Mouse (Mus musculus): Measurements from ENCODE around the gene Aktip.
A peak's percentile ranks its signal among the peaks of the same experiment; 100 is the strongest.

The Aktip gene

DNA sequence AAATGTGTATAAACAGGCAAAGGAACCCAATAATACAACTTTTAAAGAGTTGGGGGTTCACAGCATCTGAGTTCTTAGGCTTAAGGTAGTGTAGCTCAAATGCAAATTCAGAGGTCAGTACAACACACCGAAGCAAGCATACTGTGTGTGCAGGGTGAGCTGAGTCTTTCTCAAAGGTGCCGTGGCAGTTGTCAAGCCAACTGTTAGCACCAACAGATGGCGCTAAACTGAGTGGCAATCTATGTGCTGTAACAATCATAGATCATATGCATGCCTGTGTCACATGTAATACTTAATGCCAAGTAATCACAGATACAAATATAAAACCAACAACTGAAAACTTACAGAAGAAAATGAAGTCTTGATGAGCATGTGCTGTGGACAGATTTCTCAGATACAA is 81.6 kb downstream of the Aktip start:
- peak; percentile 36 to 40 for DNase-seq

DNA sequence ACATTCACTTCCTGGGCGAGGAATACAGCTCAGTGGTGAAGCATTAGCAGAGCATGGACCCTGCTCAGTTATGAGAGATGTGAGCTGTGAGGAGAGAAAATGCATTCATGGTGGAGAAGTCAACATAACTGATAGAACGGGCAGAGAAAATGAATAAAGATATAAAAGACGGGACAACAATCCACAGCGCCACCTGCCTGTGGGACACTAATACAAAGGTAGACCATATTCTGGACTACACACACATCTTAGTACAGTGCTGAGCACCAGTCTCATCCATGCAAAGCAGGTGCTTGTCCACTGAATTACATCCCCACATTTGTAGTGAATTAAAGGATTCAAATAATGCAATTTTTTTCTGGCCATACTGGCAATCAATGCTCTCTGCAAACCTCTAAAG is 82.2 kb downstream of the Aktip start:
- DNase-seq, result peak; percentile 41 to 50

DNA sequence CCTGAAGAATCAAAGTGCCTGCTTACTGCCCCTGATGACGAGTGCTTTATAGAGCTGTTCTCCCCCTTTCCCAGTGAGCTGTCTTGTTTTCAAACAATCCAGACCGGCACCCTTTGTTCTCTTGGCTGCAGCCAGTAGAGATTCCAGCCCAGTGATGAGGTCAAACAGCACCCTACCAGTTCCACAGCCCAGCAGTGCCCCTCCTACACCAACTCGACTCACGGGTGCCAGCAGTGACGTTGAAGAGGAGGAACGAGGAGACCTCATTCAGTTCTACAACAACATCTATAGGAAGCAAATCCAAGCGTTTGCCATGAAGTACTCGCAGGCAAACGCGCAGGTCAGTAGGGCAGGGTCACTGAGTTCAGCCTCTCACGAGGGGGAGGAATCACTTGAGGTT is 84.9 kb downstream of the Aktip start:
- DNase-seq, result peak in 1 of 2 experiments; percentile 62

DNA sequence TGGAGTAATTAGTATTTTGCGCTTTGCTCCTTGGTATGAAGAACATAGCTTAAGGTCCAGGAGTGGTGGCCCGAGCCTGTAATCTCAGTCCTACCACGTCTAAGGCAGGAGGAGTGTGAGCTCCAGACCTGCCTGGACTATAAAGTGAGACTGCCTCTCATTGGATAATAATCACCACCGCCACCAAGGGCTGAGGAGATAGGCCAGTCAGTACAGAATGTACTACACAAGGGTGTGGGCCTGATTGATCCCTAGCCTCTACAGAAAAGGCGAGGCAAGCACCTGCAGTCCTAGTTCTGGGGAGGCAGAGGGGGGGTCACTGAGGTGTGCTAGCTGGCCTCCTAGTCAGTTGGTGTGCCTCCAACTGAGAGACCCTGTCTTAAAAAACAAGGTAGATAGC is 85.3 kb downstream of the Aktip start:
- DNase-seq, result no peak

DNA sequence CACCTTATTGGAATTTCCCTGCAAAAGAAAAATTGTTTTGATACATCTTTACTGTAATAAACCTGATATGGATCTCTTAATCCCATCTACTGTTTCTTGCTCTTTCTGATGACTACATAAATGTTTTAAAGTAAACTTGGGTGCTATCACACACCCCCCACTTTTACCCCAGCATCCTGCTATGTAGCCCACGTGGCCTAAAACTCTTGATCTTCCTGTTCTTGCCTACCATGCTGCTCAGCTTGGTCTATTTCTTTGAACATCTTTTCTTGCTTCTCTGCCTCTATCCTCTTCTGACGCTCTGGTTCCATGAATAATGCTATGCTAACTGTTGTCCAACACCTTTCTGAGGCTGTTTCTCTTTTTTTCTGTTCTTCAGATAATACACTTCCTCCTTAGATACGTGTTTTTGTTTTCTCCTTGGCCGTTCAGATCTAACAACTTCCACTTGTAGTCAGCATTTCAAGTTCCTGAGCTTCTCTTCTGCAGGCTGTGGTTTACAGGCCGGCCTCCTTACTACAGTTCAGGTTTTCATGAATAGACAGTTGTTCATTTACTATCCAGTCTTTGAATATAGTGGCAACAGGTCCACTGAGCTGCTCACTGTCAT is 87.8 kb downstream of the Aktip start:
- DNase-seq, result no peak

DNA sequence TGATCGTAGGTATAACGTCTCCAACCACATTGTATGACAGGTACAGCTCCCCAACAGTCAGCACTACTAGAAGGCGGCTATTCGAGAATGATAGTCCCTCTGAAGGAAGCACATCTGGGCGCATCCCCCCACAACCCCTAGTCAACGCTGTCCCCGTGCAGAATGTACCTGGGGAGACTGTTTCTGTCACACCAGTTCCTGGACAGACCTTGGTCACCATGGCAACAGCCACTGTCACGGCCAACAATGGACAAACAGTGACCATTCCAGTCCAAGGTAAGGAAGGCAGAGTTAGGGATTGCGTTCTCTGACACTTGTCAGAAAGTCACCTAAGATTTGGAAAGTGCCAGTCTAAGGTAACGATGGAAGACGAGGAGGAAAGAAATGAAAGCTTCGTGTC is 93.5 kb downstream of the Aktip start:
- no peak for DNase-seq

DNA sequence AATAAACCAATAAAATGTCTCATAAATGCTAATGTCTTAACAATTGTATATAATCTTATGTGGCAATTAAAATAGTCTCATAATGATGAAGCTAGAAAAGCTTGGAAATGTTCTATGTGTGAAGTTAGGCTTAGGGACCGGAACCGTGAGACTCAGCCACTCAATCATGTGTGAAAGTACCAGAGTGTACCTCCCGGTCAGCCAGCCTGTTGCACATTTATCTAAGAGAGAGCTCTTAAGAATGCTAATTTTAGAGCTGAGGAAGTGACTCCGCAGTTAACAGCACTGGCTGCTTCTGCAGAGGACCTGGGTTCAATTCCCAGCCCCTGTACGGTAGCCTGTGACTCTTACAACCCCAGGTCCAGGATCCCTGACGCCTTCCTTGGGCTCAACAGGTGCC is 101.7 kb downstream of the Aktip start:
- peak; percentile 37 to 73 for DNase-seq

DNA sequence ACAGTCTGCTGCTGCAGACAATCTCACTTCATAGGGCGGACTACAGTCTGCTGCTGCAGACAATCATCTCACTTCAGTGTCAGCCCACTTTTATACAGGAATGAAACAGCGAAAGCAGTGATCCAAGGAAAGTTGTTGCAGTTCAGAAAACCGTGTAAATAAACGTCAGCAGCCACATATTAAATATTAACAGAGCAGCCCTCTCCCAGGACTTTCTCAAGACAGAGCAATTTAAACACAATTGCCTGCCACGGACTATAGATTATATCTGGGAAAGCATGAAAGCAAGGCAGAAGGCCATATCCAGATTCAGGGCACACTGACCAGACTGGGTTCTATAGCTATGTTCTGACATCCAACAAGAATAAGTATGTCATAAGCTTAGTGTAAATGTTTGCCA is 105.6 kb downstream of the Aktip start:
- DNase-seq, result peak in 1 of 2 experiments; percentile 29

DNA sequence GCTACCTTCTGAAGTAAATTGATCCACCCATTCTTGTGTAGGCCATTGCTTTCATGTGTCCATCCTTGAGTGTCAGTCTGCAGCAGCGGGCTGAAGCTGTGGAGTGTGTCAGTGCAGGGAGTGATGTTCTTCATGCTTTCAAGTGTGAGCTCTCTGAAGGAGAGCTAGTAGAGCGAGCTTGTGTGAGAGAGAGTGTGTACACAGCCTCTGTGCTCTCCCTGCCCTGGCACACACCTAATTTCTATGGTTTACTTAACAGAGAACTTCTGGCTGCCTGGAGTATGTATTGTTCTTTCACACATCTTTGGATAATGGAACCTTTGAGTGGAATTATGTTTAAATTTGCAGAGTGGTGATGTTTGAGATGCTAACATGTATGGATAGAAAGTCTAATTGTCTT is 110.2 kb downstream of the Aktip start:
- DNase-seq, result no peak

DNA sequence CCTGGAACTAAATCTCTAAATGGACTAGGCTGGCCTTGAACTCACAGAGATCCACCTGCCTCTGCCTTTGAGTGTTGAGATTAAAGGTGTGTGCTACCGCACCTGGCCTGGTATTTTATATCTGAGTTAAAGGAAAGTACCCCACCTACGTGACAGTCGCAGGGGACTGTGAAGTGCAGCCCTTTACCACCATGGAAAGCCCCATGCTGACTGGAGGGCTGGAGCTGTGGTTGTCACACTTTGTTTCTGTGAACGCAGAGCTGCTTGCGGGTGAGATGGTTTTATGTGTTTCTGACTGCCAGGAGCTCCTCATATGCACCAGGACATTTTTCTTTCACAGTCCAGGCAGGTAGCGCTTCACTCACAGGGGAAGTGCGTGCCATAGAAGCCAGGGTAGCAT is 111.3 kb downstream of the Aktip start:
- no peak for DNase-seq

DNA sequence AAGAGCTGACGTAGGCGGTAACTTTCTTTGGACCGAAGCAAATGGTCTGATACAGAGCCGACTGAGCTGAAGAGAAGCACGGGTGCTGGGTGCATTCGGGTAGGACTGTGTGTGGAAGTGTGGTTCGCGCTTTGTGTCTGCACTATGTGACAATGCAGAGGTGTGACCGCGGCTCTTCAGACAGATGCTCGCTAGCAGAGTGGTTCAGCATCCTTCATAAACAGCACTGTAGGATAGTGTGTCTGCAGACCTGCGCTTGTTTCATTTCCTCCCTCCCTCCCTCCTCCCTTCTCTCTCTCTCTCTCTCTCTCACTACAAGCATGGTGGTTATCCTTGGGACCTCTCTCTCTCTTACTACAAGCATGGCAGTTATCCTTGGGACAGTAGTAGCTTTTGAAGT is 117.3 kb downstream of the Aktip start:
- DNase-seq, result no peak

DNA sequence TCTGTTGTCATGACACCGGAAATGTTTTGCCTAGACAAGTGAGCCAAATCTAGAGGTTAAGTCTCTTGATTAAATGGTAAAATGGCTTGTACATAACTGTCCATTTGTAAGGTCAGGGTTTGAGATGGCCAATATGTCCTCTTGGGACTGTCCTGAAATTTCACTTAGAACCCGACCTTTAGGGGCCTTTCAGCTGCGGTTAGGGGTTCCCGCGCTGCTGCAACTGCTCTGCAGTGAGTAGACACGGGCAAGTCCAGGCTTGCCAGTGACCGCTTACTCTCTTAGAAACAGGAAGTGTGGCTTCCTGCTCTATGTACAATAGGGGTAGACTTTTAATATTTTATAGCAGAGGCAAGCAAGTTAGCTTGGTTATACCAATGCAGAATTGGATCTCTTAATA is 117.9 kb downstream of the Aktip start:
- no peak for DNase-seq

DNA sequence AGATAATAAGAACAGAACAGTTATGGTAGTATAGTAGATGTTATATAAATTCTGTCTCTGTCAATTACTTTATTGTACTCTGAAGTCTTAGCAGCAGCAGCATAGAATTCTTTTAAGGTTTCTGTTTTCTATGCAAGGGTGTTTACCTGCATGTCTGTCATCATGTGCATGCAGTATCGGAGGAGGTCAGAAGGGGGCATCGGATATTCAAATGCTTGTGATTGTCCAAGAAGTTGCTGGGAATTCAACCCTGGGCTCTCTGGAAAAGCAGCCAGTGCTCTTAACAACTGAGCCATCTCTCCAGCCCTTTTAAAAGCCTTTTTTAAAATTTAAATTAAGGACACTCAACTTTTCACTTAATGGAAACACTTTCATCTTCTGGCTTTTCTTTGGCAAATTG is 120.1 kb downstream of the Aktip start:
- DNase-seq, result peak in 1 of 2 experiments; percentile 33

DNA sequence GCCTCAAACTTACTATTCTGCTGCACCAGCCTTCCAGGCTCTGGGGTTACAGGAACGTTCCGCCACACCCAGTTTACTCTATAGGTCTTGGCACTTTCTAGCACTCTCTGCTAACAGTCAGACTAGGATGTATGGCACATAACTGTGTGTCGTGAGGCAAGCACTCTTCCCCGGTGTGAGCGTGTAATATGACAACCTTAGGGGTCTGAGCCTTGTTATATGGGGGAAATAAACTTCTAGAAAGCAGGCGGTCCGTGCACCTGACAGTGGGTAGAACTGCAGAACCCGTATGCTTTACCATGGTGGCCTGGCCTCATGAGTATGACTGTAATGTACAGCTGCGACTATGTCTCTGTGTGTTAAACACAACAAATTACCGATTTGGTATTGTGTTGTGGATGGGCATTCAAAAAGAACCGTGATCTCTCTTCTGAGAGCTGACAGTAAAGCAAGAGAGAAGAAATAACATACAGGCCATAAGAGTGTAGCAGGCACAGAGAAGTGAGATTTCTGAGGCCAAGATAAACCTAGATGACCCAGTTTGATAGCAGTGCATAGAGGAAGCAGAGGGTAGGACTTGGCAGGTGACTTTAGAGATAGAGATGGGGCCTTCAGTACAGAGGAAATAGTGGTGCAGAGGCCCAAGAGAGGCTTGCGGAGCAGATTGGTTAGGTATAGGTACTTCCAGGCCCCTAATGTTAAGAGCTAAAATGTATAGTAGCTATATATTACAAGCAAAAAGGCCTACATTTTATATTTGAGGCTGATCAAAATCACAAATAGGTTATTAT is 122.5 kb downstream of the Aktip start:
- no peak for DNase-seq

DNA sequence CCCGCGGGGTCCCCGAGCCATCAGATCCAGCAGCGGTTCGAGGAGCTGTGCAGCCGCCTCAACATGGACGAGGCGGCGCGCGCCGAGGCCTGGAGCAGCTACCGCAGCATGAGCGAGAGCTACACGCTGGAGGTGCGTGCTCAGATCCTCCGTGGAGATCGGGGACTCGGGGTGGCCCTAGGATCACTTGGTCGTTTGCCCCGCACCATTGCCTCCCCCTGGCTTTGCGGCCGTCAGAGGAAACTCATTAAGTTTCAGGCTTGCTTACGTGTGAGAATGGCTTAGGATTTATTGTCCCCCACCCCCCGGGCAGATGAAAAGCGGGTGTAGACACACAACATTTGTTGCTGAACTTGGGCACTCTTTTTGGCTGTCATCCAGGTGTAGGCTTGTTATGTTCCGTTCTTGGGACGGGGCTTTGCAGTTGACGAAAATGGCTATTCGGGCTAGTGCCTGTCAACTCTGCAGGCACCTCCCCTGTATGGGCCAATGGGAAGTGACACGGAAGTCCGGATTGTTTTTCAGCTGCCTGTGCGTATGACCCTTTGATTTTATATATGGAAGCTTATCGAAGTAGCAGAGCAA is 129.4 kb downstream of the Aktip start:
- peak; percentile 89 to 95 for DNase-seq

DNA sequence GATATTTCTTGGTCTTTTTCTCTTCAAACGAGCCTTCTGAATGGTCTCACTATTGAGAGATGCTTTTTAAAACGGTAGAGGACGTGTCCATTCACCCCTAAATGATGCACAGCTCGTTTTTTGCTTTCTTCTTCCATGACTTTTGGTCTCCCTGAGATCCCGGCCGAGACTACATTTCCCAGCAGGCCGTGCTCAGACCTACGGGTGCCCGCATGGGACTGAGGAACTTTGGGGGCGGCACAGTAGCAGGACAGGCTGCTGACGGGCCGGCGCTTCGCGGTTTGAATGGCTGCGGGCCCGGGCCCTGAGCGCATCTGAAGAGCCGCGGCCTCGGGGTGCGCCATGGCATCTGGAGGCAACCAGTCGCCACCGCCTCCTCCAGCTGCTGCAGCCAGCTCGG is 129.9 kb downstream of the Aktip start, which contains the start of gene Rbl2:
Rbl2 (plus strand) TSS at position 224 of the 400 bp plus-strand sequence.
- DNase-seq, result peak; percentile 94 to 97

DNA sequence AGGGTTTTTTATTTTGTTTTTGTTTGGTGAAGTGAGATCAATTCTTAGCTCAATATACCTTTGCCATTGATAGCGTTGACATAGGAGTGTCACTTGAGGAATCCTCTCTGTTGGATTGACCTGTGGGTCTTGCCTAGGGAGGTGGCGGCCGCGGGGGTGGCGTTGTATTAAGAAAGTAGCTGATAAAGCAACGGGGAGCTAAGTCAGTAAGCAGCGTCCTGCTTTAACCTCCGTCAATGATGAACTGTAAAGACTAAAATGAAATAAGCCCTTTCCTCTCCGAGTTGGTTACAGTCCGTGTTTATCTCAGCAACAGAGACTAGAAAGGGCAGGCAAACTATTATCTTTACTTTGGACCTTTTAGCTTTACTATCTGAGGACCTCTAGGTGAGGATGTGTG is 130.4 kb downstream of the Aktip start:
- DNase-seq, result peak; percentile 40 to 51

DNA sequence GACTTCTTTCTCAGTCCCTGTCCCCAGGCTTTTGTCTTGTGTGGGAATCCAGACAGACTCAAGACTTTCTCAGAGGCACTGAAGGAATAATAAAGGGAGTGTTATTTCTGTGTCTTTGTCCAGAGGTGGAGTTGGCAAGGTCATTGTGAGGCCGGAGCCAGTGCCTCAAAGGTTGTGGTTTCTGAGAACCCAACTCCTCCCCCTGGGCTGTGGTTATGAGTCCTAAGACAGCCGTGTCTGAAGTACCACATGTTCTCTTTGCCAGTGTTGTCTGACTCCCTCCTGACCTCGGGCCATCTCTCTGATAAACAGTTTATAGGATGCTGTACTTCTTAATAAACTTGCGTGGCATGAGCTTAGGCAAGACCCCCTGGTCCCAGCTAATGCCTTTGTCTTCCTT is 134.6 kb downstream of the Aktip start:
- no peak for DNase-seq
